Mouse (Mus musculus) C2C12 (cell line): ENCODE measurements at regions not wholly inside any gene's neighbourhood (a gene's known extent, or its start where the extent isn't known, plus 50 kb on each side); places are given as distances from the start of the nearest gene placed in this dataset.

Source experiments
- H3K27me3 ChIP-seq: one replicate; pipeline ENCODE4 v1.6.1; 2011; ENCODE audit not compliant: control insufficient read depth, insufficient read depth, insufficient read length
- H3K36me3 ChIP-seq: one replicate; pipeline ENCODE4 v1.6.1; 2011; ENCODE audit not compliant: control insufficient read depth, insufficient read depth
- H3K4me3 ChIP-seq: one replicate; pipeline ENCODE4 v1.5.1; 2011; ENCODE audit warnings: mild to moderate bottlenecking, control low read depth; ENCODE audit not compliant: poor library complexity, insufficient read depth, severe bottlenecking
- H3K79me2 ChIP-seq: one replicate; pipeline ENCODE4 v1.6.1; 2011; ENCODE audit not compliant: control insufficient read depth, insufficient read depth
- H3K79me3 ChIP-seq: one replicate; pipeline ENCODE4 v1.6.1; 2011; ENCODE audit warnings: low read depth, control low read depth
- H3ac ChIP-seq: one replicate; pipeline ENCODE3; 2011; ENCODE audit warnings: low read depth; ENCODE audit not compliant: control insufficient read depth, insufficient read length
- CEBPB ChIP-seq: IDR thresholded peaks from one replicate; pipeline ENCODE4 v1.6.1; 2011; ENCODE audit warnings: low read depth, mild to moderate bottlenecking, control low read depth, moderate library complexity
- CTCF ChIP-seq: IDR thresholded peaks from one replicate; pipeline ENCODE4 v1.5.1; 2011; ENCODE audit not compliant: control insufficient read depth, insufficient read depth, insufficient read length
- FOSL1 ChIP-seq: IDR thresholded peaks from one replicate; pipeline ENCODE4 v1.8.0; 2011; ENCODE audit warnings: mild to moderate bottlenecking, low read length; ENCODE audit not compliant: poor library complexity, insufficient read depth, severe bottlenecking
- MAX ChIP-seq: IDR thresholded peaks from one replicate; pipeline ENCODE4 v1.6.1; 2011; ENCODE audit warnings: mild to moderate bottlenecking, control low read depth
- MYOD1 ChIP-seq: IDR thresholded peaks from one replicate; pipeline ENCODE4 v1.6.1; 2011; ENCODE audit warnings: low read depth; ENCODE audit not compliant: control insufficient read depth, insufficient read length
- MYOG ChIP-seq: IDR thresholded peaks from one replicate; pipeline ENCODE4 v1.6.1; 2011; ENCODE audit not compliant: control insufficient read depth, insufficient read length; ENCODE audit errors: extremely low read depth
- USF1 ChIP-seq: IDR thresholded peaks from one replicate; pipeline ENCODE4 v1.6.1; 2011; ENCODE audit warnings: low read depth, mild to moderate bottlenecking, control low read depth, moderate library complexity

DNA sequence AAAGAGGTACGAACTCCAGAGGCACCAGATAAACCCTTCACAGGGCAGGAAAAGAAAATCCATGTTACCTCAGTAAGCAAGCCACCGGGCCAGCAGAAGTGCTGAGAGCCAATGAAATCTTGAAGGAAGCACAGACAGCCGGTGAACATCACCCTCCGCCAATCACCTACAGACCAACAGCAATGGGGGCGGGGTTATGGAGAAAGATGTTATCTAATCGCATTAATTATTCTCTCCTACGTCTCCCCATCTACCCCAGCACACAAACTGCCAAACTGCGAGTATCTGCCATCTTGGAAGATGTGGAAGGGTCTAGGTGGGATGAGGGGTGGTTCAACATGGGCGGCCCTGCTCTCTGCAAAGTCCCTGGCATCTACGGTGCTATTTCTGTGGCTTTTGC is 68.6 kb upstream of the Slc44a3 start:
- Histone ChIP-seq H3K27me3 (no peaks in the 10 kb centered on the region), H3K79me3 (no peaks in the 10 kb centered on the region), H3K36me3 (no peaks in the 10 kb centered on the region), H3K4me3 (no peak overlapping the region), H3K79me2 (no peaks in the 10 kb centered on the region), H3ac (no peak overlapping the region)
- no peak for TF ChIP-seq FOSL1
- TF ChIP-seq CEBPB: no peak
- TF ChIP-seq USF1: no peak

DNA sequence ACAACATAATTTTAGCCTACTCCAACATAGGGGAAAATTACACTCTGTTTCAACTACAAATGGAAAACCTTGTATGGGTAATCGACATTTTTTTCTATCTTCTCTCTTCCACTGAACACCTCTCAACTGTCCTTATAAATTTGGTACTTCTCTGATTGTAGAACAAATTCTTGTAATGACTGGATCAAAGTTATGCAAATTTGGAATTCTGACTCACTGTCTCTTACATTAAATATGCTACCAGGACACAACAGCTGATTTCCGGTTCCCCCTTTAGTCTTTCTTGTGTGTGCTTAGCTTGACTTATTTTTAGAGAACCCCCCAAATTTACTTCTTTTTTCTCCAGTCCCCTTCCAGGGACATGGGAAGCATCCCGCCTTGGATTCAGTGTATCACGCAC is 68.2 kb upstream of the Slc44a3 start:
- Histone ChIP-seq H3ac (no peak overlapping the region), H3K79me2 (no peaks in the 10 kb centered on the region), H3K4me3 (no peak overlapping the region), H3K36me3 (no peaks in the 10 kb centered on the region), H3K27me3 (no peaks in the 10 kb centered on the region), H3K79me3 (no peaks in the 10 kb centered on the region)
- TF ChIP-seq USF1 (no peak), FOSL1 (no peak), CTCF (no peak), MAX (no peak), CEBPB (no peak), MYOD1 (no peak), MYOG (no peak)

DNA sequence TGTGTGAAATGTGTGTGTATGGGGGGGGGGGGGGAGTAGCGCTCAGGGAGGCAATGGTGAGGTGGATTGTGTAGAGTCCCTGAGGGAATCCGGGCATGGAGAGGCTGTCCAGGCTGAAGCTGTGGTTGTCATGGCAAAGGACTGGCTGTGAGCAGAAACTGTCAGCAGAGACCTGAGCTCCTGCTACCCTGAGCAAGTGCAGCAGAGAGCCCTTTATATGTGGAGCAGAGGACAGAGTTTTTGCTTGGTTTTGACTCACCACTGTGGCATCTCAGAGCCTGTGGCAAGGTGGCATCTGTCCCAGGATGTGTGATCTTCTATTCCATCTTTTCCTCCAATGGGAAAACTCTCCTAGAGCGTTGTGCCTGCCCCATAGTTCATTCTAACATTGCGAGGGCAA is 65.8 kb upstream of the Slc44a3 start:
- TF ChIP-seq FOSL1 (peak; percentile 58), CEBPB (no peak), MYOG (no peak), USF1 (no peak), MYOD1 (peak; percentile 33), MAX (no peak), CTCF (no peak)
- H3K36me3 ChIP-seq: no peaks in the 10 kb centered on the region

DNA sequence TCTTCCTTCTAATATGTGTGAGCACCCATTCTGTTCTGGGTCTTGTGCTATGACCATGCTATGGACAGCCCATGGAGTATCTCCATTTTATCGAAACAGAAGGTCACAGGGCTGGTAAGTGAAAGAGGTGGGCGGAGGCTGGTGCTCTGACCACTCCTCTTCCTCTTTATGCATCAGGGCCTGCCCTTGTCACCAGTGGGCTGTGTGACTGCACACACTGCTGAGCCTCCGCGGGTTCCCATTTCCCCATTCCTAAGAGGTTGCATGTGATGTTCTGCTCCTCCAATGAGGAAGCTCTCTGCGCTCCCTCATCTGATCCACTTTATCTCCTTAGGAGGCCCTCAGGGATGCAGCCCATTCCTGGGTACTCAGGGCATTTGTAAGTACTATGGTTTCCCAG is 65.0 kb upstream of the Slc44a3 start:
- Histone ChIP-seq H3K79me2 (no peaks in the 10 kb centered on the region), H3K36me3 (no peaks in the 10 kb centered on the region), H3ac (no peak overlapping the region), H3K79me3 (no peaks in the 10 kb centered on the region), H3K27me3 (no peaks in the 10 kb centered on the region), H3K4me3 (no peak overlapping the region)
- TF ChIP-seq MYOD1 (no peak), CEBPB (no peak), USF1 (no peak), MAX (no peak), CTCF (no peak), FOSL1 (no peak), MYOG (no peak)

More for the DNA sequence above, 65.8 kb upstream of the Slc44a3 start:
- Histone ChIP-seq H3K4me3 (no peak overlapping the region), H3K79me3 (no peaks in the 10 kb centered on the region), H3K79me2 (no peaks in the 10 kb centered on the region), H3ac (no peak overlapping the region), H3K27me3 (no peaks in the 10 kb centered on the region)

DNA sequence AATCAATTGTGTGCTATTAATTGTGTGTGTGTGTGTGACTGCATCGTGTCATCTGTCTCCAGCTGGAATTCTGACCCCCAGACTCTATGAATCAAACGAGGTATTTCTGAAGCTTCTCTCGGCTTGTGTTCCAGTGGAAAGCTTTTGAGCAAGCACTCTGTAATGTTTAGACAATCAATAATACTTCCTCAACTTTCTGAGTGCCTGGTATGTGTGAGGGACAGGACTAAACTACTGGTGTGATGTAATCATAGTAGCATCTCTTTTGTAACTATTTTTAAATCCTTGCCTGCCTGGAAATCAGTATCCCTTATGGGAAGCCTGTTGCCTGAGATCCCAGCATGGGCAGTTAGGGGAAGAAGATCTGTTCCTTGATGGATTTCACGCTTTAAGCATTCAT is 62.4 kb upstream of the Slc44a3 start:
- TF ChIP-seq MYOG (no peak), CTCF (no peak), CEBPB (no peak), MAX (no peak), MYOD1 (no peak), USF1 (no peak), FOSL1 (no peak)
- H3K4me3 ChIP-seq: no peak overlapping the region
- H3K36me3 ChIP-seq: no peaks in the 10 kb centered on the region
- no peaks in the 10 kb centered on the region for H3K79me2 ChIP-seq
- H3K27me3 ChIP-seq: no peaks in the 10 kb centered on the region
- H3ac ChIP-seq: no peak overlapping the region
- H3K79me3 ChIP-seq: no peaks in the 10 kb centered on the region

DNA sequence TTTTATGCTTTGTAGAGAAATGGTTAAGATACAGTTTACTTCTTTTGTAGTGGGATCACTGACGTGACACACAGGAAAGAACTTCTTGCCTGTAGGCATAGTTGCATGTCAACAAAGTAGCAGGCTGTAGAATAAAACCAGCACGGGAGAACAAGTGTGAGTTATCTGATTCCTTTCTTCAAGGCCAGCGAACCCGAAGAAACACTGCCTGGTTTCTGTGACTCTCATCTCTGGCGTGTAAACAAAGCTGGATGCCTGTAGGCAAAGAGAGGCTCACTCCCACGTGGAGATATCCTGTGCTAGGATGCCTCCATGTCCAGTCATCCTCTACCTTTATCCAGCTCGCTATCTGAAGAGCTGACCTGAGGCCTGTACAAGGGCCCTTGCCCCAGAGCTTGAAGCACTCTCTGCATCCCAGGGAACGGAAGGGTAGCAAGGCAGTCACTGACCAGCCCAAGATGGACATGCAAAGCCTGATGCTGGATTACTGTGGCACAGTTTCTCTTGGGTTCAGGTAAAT is 61.5 kb upstream of the Slc44a3 start:
- H3K27me3 ChIP-seq: no peaks in the 10 kb centered on the region
- H3K4me3 ChIP-seq: no peak overlapping the region
- no peaks in the 10 kb centered on the region for H3K79me2 ChIP-seq
- H3K79me3 ChIP-seq: no peaks in the 10 kb centered on the region
- no peak overlapping the region for H3ac ChIP-seq
- TF ChIP-seq CEBPB (no peak), CTCF (no peak), MAX (no peak), FOSL1 (no peak), USF1 (no peak)
- no peaks in the 10 kb centered on the region for H3K36me3 ChIP-seq
